Mouse (Mus musculus) fibroblast of lung, adult 2 months (primary cell): ENCODE measurements around the gene Zfp704.

Experiments used
- DNase-seq: peaks from one replicate; pipeline ENCODE4 v3.0.0-alpha.2; 2011; ENCODE audit warnings: low read depth

Zfp704 gene

GRCm38 (mm10) chr3:9424637-9425036 lies 185.2 kb downstream of the Zfp704 start:
- DNase-seq, result no peak

GRCm38 (mm10) chr3:9423669-9424068 lies 186.2 kb downstream of the Zfp704 start:
- no peak for DNase-seq

DNA sequence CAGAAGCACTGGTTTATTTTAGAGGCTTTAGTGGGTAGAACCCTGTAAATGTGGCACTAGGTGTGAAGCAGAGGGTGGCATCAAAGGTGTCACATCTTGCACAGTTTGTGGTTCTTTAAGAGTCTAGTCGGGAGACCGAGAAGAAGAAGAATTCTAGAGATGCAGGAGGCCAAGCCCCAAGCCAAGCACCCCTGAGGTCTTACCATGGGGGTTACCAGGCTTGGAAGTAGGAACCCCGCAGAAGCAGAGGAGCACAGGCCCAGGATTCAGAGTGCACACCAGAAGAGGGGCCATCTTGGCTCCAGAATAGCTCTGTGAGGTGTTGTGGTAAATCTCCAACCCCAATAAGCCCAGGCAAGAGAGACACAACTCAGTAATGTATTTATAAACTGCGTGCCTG lies 201.0 kb downstream of the Zfp704 start:
- no peak for DNase-seq

- DNase-seq, result no peak
These were observed 202.1 kb downstream of the Zfp704 start for GRCm38 (mm10) chr3:9407801-9408200.

DNA sequence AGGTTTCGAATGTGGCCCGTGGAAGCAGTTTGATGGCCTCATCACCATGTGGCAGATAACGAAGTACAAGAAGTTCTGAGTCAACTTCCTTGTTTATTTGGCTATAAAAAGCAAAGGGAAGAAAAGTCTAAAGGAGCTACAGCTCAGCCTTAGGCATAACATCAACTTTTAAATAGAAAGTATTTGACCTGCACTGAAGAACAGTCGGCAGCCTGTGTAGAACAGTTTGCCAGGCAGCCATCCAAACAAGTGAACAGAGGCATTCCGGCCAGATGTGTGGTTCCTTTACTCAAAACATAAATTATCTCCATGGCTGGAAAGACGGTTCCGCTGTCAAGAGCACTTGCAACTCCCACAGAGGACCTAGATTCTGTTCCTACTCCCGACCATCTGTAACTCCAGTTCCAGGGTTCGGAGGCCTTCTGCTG lies 202.8 kb downstream of the Zfp704 start:
- DNase-seq, result peak; percentile 25

DNA sequence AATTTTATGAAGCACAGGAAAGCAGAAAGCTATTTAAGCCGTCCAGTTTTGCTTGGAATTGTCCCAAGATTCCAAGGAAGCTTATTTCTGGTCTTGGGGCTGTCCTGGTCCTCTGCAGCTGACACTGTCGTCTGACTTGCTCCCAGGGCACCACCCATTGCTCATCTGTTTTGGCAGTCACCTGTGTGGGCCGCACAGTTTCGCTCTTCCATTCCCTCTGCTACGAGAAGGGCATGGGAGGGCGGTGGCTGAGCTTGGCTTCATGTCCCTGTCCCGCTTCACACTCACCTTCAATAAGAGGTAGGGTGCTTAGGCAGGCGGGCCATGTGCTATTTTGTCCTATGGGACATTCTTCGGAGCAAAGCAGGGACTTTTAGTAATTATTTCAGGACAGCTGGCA lies 204.5 kb downstream of the Zfp704 start:
- no peak for DNase-seq

DNA sequence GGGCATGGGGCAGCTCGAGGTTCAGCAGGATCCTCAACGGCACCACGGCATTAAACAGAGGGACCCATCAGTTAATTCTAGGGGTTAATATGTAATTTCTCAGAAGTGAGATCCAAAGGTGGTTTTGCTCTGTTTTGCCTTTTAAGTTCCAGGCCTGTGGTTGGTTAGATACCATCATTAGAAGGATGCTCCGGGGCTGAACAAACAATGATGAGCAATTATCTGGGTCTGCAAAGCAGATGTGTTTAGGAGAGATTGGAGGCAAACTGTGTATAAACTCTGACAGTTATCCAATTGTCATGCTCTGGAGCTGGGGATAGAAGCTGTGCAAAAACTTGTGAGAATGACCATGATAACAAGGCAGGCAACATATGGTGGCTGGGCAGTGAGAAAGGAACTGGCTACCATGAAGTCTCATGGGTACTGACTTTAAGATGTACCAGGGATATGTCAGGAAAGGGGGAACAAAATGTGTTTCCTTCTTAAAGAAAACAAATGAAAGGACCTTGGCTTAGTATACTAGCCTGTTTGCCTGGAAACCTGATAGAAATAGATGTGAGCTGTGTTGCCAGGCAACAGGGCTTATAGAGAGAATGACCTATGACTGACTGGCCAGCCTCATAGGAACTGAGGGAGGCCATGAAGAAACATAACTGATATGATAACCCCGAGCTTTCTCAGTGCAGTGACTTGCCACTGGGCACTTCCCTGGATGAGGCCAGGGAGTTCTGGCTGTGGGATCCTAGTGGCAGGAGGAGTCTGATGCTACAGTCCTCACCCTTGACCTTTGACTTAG lies 206.4 kb downstream of the Zfp704 start:
- no peak for DNase-seq

DNA sequence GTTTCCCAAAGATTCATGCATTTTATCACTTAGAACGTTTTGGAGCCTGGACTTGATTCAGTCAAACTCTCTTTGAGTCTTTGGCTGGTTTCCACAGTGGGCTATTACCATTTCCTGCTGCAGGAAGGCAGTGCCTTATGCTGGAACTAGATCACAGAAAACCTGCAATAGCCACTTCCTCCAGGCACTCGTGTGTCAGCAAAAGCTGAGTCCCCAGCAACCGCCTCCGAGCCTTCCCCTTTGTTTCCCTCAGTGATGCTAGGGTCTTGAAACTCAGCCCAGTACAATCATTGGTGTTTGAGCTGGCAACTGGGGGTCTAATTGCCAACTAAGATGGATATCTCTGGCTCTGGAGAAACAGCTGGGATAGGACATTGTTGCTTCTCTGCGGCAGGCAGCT lies 207.0 kb downstream of the Zfp704 start:
- no peak for DNase-seq

DNA sequence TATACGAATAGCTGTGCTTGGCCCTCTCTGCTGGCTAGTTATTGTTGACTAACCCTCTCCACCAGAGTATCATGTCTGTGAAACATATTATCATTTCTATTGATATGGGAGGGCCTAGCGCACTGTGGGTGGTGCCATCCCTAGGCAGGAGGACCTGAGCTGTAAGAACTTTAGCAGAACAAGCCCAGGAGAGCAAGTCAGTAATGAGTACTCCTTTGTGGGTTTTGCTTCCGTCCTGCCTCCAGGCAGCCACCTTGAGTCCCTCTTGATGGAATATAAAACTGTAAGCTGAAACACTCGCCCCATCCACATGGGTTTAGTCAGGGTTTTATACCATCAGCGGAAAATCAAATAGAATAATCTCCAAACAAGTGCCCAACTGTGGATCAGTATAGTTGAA lies 207.5 kb downstream of the Zfp704 start:
- DNase-seq, result no peak

DNA sequence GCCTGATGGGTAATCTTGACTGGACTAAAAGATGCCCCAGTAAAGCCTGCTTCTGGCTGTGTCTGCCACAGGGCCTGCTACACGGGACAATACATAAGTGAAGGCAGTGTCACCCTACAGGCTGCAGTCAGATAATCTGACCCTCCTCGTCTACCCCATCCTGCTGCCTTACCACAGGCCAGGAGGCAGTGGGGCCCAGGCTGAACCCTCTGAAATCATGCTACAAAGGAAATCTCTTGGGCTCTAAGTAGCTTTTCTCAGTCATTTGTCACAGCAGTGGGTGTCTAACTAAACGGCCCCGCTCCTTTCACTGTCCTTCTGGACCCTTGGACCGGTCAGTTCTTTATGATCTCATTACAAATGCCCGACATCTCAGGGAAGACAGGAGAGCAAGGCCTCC lies 208.2 kb downstream of the Zfp704 start:
- DNase-seq, result no peak

DNA sequence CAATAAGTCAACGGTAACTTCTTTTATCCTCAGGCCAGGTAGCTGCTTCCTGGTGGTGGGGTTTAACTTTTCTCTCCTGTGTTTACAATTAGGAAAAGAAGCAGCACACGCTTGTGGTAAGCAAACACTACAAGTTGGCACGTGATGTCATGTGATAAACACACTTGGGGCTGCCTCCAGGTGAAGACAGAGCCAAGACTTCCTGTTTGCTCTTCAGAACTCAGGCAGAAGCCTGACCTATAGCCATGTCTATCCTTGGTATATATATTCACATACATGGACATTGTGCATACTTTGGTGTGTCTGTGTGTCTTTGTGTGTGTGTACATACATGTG lies 209.0 kb downstream of the Zfp704 start:
- no peak for DNase-seq

- DNase-seq, result peak; percentile 18
These were observed 209.5 kb downstream of the Zfp704 start for GRCm38 (mm10) chr3:9400201-9400885.

GRCm38 (mm10) chr3:9398271-9398670 lies 211.6 kb downstream of the Zfp704 start:
- no peak for DNase-seq
